Mouse (Mus musculus): ENCODE measurements around the gene Zfp655. TPM values are rescaled to one million over a fixed set of nuclear protein-coding genes. Genes with fewer than 3 reads are reported as not detected.

Zfp655 gene
- total RNA-seq, 1 experiment from 2014 or later, result 35.4 TPM

Other genes with a start within 250 kb of the Zfp655 start
- not detected in 2 replicates for gene Gm4871, start 199.0 kb upstream of the Zfp655 start, total RNA-seq (2017)
- not detected in 2 replicates for gene 1700018F24Rik, start 188.7 kb upstream of the Zfp655 start, total RNA-seq (2017)
- gene Arpc1a, start 147.9 kb upstream of the Zfp655 start, total RNA-seq (2017), result 71.2 and 79.7 TPM in 2 replicates
- gene Kpna7, start 147.7 kb upstream of the Zfp655 start, total RNA-seq (2017), result not detected in 2 replicates
- gene Arpc1b, start 117.5 kb upstream of the Zfp655 start, total RNA-seq (2017), result 524 and 552 TPM in 2 replicates
- gene Pdap1, start 91.5 kb upstream of the Zfp655 start, total RNA-seq (2017), result 73.3 and 79.9 TPM in 2 replicates
- 170 and 185 TPM in 2 replicates for gene Bud31, start 91.4 kb upstream of the Zfp655 start, total RNA-seq (2017)
- 20.3 and 20.8 TPM in 2 replicates for gene Ptcd1, start 64.6 kb upstream of the Zfp655 start, total RNA-seq (2017)
- gene Cpsf4, start 64.5 kb upstream of the Zfp655 start, total RNA-seq (2017), result 31.9 and 36.5 TPM in 2 replicates
- gene Atp5j2, start 39.7 kb upstream of the Zfp655 start, total RNA-seq (2017), result 71.6 and 81.6 TPM in 2 replicates
- gene Zkscan14, start 29.8 kb upstream of the Zfp655 start, total RNA-seq (2017), result 39.6 and 44.0 TPM in 2 replicates
- 6.6 and 8.5 TPM in 2 replicates for gene Zkscan5, start 27.2 kb upstream of the Zfp655 start, total RNA-seq (2017)
- gene Zscan25, start 48.8 kb downstream of the Zfp655 start, total RNA-seq (2017), result 9.3 and 10.5 TPM in 2 replicates
- not detected in 2 replicates for gene Cyp3a57, start 113.6 kb downstream of the Zfp655 start, total RNA-seq (2017)
- not detected in 2 replicates for gene Cyp3a16, start 238.0 kb downstream of the Zfp655 start, total RNA-seq (2017)